Mouse (Mus musculus) ES-E14 (cell line): ENCODE data around the gene Hexim2. TPM values are rescaled to one million over a fixed set of nuclear protein-coding genes. Genes with fewer than 3 reads are reported as not detected.
A peak's percentile ranks its signal among the peaks of the same experiment; 100 is the strongest.

Experiments
- DNase-seq: peaks from one replicate; pipeline ENCODE4 v3.0.0-alpha.2; 2013; ENCODE audit warnings: low read depth, low spot score
- H3K27ac ChIP-seq: 2 replicates; pipeline ENCODE4 v1.5.1; 2012; ENCODE audit warnings: low read depth, mild to moderate bottlenecking, low read length, moderate library complexity, mixed read lengths; ENCODE audit not compliant: poor library complexity, insufficient read depth, severe bottlenecking
- H3K36me3 ChIP-seq: 2 replicates; pipeline ENCODE4 v1.6.1; 2012; ENCODE audit warnings: mild to moderate bottlenecking, low read length, moderate library complexity, mixed read lengths; ENCODE audit not compliant: control insufficient read depth, poor library complexity, insufficient read depth, severe bottlenecking
- H3K4me1 ChIP-seq, 2 experiments: fragments of 150-350 bp in 1 of 2; sonication (generic) in 1 of 2; 2 replicates each; pipeline ENCODE4 v1.6.1; 2012; ENCODE audit warnings: low read length in 2 of 2, mild to moderate bottlenecking in 1 of 2, mixed read lengths in 1 of 2; ENCODE audit not compliant: control insufficient read depth in 2 of 2, insufficient read depth in 2 of 2, poor library complexity in 1 of 2
- H3K4me3 ChIP-seq, 2 experiments: fragments of 150-350 bp in 1 of 2; sonication (generic) in 1 of 2; 2 replicates each; pipeline ENCODE4 v1.5.1; 2012; ENCODE audit warnings: low read length in 2 of 2, low read depth in 1 of 2, mild to moderate bottlenecking in 1 of 2, mixed read lengths in 1 of 2; ENCODE audit not compliant: insufficient read depth in 1 of 2, poor library complexity in 1 of 2, severe bottlenecking in 1 of 2
- H3K9ac ChIP-seq: 2 replicates; pipeline ENCODE4 v1.6.1; 2012; ENCODE audit warnings: low read depth, mild to moderate bottlenecking, low read length, mixed read lengths; ENCODE audit not compliant: poor library complexity, insufficient read depth, severe bottlenecking
- H3K9me3 ChIP-seq: fragments of 150-350 bp; sonication (generic); 2 replicates; pipeline ENCODE4 v1.6.1; 2012; ENCODE audit warnings: low read depth, mild to moderate bottlenecking, low read length; ENCODE audit not compliant: control insufficient read depth, insufficient read depth
- CHD2 ChIP-seq: IDR thresholded peaks from 2 replicates; pipeline ENCODE4 v1.6.1; 2014; ENCODE audit warnings: mild to moderate bottlenecking, low read depth, low read length, inconsistent platforms
- HCFC1 ChIP-seq: IDR thresholded peaks from 2 replicates; pipeline ENCODE4 v1.6.1; 2012; ENCODE audit warnings: low read length, inconsistent platforms, borderline replicate concordance; ENCODE audit not compliant: insufficient read depth
- MAFK ChIP-seq: IDR thresholded peaks from 2 replicates; pipeline ENCODE4 v1.6.1; 2014; ENCODE audit warnings: mild to moderate bottlenecking, low read depth, low read length, inconsistent platforms; ENCODE audit not compliant: insufficient read depth
- ZC3H11A ChIP-seq: IDR thresholded peaks from 2 replicates; pipeline ENCODE4 v1.6.1; 2012; ENCODE audit warnings: low read depth, mild to moderate bottlenecking, inconsistent platforms, low read length, borderline replicate concordance
- ZNF384 ChIP-seq: IDR thresholded peaks from 2 replicates; pipeline ENCODE4 v1.6.1; 2012; ENCODE audit warnings: low read depth, low read length, inconsistent platforms
- in situ Hi-C, 2 experiments: fragments of 600-800 bp; cut with MboI; formaldehyde crosslinking; loops; one replicate each; pipeline ENCODE4 v1.15.1; 2025; ENCODE audit warnings: low sequenced_read_pairs in 2 of 2, inconsistent platforms in 1 of 2; ENCODE audit not compliant: unreplicated experiment in 2 of 2
- total RNA-seq: library from RNA; depleted of rRNA; stranded (reverse); fragments of 300-350 nt; gene quantifications from 2 replicates; pipeline ENCODE4 v1.2.3, GENCODE M21; 2012

Gene Hexim2
- total RNA-seq, 1 experiment = 9.7 TPM

DNA sequence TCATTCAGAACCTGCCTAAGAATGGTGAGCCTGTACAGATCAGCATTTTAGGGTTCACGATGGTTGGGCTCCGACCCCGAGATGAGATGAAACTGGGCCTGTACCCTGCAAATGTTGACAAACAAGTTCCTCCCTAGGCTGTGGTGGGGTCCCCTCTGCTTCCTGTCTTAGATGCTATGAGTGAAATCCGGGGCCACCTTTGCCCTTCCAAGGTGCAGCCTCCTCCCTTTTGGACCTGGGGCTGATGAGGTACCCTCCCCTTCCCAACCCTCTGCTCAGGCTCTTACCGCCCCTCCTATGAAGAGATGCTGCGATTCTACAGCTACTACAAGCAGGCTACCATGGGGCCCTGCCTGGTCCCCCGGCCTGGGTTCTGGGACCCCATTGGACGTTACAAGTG is 28.6 kb upstream of the Hexim2 start:
- peak overlapping the region; percentile 62 to 71; a peak in 3 of 4 replicates for H3K4me3 ChIP-seq

DNA sequence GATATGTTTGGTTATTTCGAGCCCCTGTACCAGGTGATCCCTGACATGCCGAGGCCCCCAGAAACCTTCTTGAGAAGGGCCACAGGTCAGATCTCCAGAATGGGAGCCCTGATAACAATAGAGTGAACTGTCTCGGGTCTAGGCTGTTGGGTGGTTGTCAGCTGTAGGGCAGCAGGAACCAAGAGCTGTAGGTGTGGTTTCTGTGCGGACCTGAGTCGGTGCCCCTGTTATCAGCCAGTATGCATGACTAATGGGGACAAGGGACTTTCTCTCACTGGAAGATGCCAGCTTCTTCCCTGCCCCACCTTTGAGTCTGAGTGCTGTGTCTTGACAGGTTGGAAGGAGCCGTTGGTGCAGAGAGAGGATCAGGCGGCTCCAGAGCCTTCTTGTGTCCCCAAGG is 27.8 kb upstream of the Hexim2 start:
- Histone ChIP-seq H3K4me1 (peaks cover 0 to 26% of the 10 kb centered on the region in 2 experiments; a peak in 2 of 4 replicates), H3K9ac (no peak overlapping the region), H3K4me3 (no peak overlapping the region), H3K27ac (no peak overlapping the region), H3K36me3 (no peaks in the 10 kb centered on the region), H3K9me3 (no peaks in the 10 kb centered on the region)
- in situ Hi-C loops = no loop called here
- TF ChIP-seq ZNF384 (no peak), HCFC1 (no peak), MAFK (no peak), CHD2 (no peak), ZC3H11A (no peak)
- no peak for DNase-seq

More for the DNA sequence above, 28.6 kb upstream of the Hexim2 start:
- peak overlapping the region; percentile 69; the same call in 1 of the 2 replicates for H3K9ac ChIP-seq
- no peak overlapping the region for H3K27ac ChIP-seq
- H3K9me3 ChIP-seq = no peaks in the 10 kb centered on the region
- H3K4me1 ChIP-seq = peaks cover 0 to 30% of the 10 kb centered on the region in 2 experiments; a peak in 2 of 4 replicates
- TF ChIP-seq ZC3H11A = no peak
- TF ChIP-seq ZNF384 = no peak
- no peak for TF ChIP-seq MAFK
- no peak for TF ChIP-seq HCFC1
- no peak for TF ChIP-seq CHD2
- no peaks in the 10 kb centered on the region for H3K36me3 ChIP-seq
- in situ Hi-C loops = no loop called here
- no peak for DNase-seq

DNA sequence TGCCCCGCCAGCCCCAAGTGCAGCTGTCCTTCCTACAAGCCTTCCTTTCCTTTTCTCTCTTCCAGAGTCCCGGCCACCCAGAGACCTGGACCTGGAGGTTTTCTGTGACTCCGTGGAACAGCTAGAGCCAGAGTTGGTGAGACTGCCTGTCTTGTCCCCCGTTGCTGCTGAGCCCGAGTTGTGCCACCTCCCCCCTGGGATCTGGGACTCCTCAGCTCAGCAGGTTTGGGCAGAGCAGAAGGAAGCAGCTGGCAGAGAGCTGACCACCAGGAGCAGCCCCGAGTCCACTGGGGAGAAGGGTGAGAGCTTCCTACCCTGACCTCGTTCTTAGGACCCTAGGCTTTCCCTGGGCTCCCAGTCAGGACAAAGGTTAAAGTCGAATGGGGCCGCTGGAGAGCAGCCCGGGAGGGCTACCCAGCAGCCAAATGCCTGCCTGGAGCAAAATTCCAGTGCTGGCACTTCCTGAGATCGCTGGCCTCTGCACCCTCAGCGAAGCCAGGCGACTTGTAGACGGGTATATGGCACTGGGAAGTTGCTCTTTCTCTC is 27.0 kb upstream of the Hexim2 start:
- Histone ChIP-seq H3K9ac (no peak overlapping the region), H3K27ac (no peak overlapping the region), H3K9me3 (no peaks in the 10 kb centered on the region), H3K4me3 (no peak overlapping the region), H3K36me3 (no peaks in the 10 kb centered on the region), H3K4me1 (peaks cover 0 to 25% of the 10 kb centered on the region in 2 experiments; a peak in 2 of 4 replicates)
- TF ChIP-seq MAFK (no peak), HCFC1 (no peak), ZNF384 (no peak), CHD2 (no peak), ZC3H11A (no peak)
- in situ Hi-C loops = no loop called here
- no peak for DNase-seq

DNA sequence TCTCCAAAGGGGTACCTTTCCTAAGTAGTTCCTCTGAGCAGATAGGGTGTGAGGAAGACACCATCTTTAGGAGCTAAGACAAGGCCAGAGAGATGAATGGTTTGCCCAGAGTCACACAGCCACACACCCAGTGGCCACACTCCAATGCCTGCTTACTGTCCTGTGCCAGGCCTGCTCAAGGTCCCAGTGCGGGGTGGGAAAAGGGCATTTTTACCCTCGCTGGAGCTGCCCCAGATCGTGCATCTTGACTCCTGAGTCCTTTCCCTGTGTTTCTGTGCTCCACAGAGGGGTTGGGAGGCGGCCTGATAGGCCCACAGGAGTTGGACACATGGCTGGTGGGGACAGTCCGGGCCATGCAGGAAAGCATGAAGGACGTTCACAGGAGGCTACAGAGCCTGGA is 26.4 kb upstream of the Hexim2 start:
- 0 out of 2 replicates have a peak overlapping the region, but pooled peaks have one; percentile 17 for H3K9ac ChIP-seq
- DNase-seq = no peak
- H3K27ac ChIP-seq = no peak overlapping the region
- peaks cover 0 to 26% of the 10 kb centered on the region in 2 experiments; a peak in 2 of 4 replicates for H3K4me1 ChIP-seq
- no peaks in the 10 kb centered on the region for H3K9me3 ChIP-seq
- TF ChIP-seq ZC3H11A = no peak
- in situ Hi-C loops = no loop called here
- H3K36me3 ChIP-seq = no peaks in the 10 kb centered on the region
- no peak overlapping the region for H3K4me3 ChIP-seq

DNA sequence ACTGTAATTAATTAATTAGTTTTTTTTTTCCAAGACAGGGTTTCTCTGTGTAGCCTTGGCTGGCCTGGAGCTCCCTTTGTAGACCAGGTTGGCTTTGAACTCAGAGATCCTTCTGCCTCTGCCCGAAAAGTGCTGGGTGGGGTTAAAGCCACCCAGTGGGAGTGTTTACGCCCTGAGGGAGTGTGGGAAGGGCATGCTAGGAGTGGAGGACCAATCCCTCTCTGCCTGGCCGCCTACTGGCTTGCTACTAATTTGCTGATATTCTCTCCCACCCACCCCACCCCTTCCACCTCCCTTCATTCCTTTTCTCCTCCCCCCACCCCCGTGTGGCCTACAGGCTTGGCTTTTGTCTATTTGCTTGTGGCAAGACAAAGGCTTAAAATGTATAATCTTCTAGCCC is 25.8 kb upstream of the Hexim2 start:
- Histone ChIP-seq H3K36me3 (no peaks in the 10 kb centered on the region), H3K4me3 (no peak overlapping the region), H3K4me1 (peaks cover 0 to 26% of the 10 kb centered on the region in 2 experiments; a peak in 3 of 4 replicates), H3K9me3 (no peaks in the 10 kb centered on the region), H3K27ac (no peak overlapping the region), H3K9ac (no peak overlapping the region; the same call in 1 of the 2 replicates)
- TF ChIP-seq MAFK = no peak
- no peak for TF ChIP-seq ZC3H11A
- TF ChIP-seq CHD2 = no peak
- TF ChIP-seq HCFC1 = no peak
- no peak for TF ChIP-seq ZNF384
- in situ Hi-C loops = no loop called here
- peak; percentile 81 for DNase-seq
